Mouse (Mus musculus) spleen, adult 2 months (tissue): ENCODE results near the gene Ccdc162. TPM values are rescaled to one million over a fixed set of nuclear protein-coding genes. Genes with fewer than 3 reads are reported as not detected.

Experiments
- DNase-seq, 2 experiments: peaks; one replicate each; pipeline versions ENCODE4 v3.0.0 to v3.0.0-alpha.2; 2012 to 2021; ENCODE audit warnings: low spot score in 2 of 2, low read depth in 1 of 2
- H3K27ac ChIP-seq: fragments of 200-500 bp; 2 replicates; pipeline ENCODE4 v1.5.1; 2012; ENCODE audit warnings: low read length, inconsistent platforms; ENCODE audit not compliant: insufficient read depth
- H3K27me3 ChIP-seq: fragments of 200-500 bp; 2 replicates; pipeline ENCODE4 v1.6.1; 2012; ENCODE audit warnings: mild to moderate bottlenecking, moderate library complexity, low read length, inconsistent platforms; ENCODE audit not compliant: control insufficient read depth, insufficient read depth
- H3K36me3 ChIP-seq: fragments of 200-500 bp; 2 replicates; pipeline ENCODE4 v1.6.1; 2012; ENCODE audit warnings: mild to moderate bottlenecking, low read length, inconsistent platforms; ENCODE audit not compliant: control insufficient read depth, insufficient read depth
- H3K4me1 ChIP-seq: fragments of 200-500 bp; 2 replicates; pipeline ENCODE4 v1.6.1; 2011; ENCODE audit warnings: inconsistent platforms; ENCODE audit not compliant: control insufficient read depth, insufficient read depth, insufficient read length
- H3K4me3 ChIP-seq: fragments of 200-500 bp; 2 replicates; pipeline ENCODE4 v1.5.1; 2011; ENCODE audit warnings: mild to moderate bottlenecking, inconsistent platforms; ENCODE audit not compliant: insufficient read depth, insufficient read length; ENCODE audit errors: extremely low read depth
- CTCF ChIP-seq: fragments of 200-500 bp; IDR thresholded peaks from 2 replicates; pipeline ENCODE4 v1.5.1; 2011; ENCODE audit warnings: mild to moderate bottlenecking, inconsistent platforms; ENCODE audit not compliant: insufficient read depth, insufficient read length, insufficient replicate concordance; ENCODE audit errors: extremely low read depth
- POLR2A ChIP-seq: fragments of 200-500 bp; IDR thresholded peaks from 2 replicates; pipeline ENCODE4 v1.6.1; 2011; ENCODE audit warnings: low read depth, low read length, inconsistent platforms
- WGBS: fragments of 180-500 bp; shearing (Covaris S2); methylation state at CpG from one replicate; pipeline ENCODE4 v1.1.7; 2018; 5-methylcytosine and 5-hydroxymethylcytosine counted together
- polyA plus RNA-seq: library from polyadenylated mRNA; depleted of rRNA; stranded (reverse); fragments of >200 nt; gene quantifications from 2 replicates; pipeline ENCODE4 v1.2.3, GENCODE M21; 2012; rRNA removed

Ccdc162 gene
- polyA plus RNA-seq, 1 experiment = 0.41 TPM

- Histone ChIP-seq H3K27me3 (no peaks in the 10 kb centered on the region), H3K27ac (no peak overlapping the region), H3K4me3 (no peak overlapping the region), H3K36me3 (peaks cover 14% of the 10 kb centered on the region), H3K4me1 (no peaks in the 10 kb centered on the region; the same call in none of the 2 replicates)
- no peak for DNase-seq
- TF ChIP-seq POLR2A (no peak), CTCF (no peak)
- 26% methylated on average over 4 of the region's 4 CpGs for WGBS
These were observed 225.3 kb downstream of the Ccdc162 start for GRCm38 (mm10) chr10:41491111-41491510.

- peak overlapping the region; percentile 84; the same call in 1 of the 2 replicates for H3K4me3 ChIP-seq
- 2% methylated on average over 29 of the region's 29 CpGs for whole genome bisulfite sequencing
- H3K27me3 ChIP-seq = no peaks in the 10 kb centered on the region
- no peak for TF ChIP-seq CTCF
- TF ChIP-seq POLR2A = no peak
- H3K36me3 ChIP-seq = peaks cover 20% of the 10 kb centered on the region
- DNase-seq = no peak
- H3K4me1 ChIP-seq = no peaks in the 10 kb centered on the region; the same call in none of the 2 replicates
- no peak overlapping the region for H3K27ac ChIP-seq
These were observed 225.9 kb downstream of the Ccdc162 start for GRCm38 (mm10) chr10:41490518-41490873.

- peak; percentile 73 to 93 for DNase-seq
- peak within 1 kb of the TSS; percentile 44; the same call in 1 of the 2 replicates for H3K27ac ChIP-seq
- H3K36me3 ChIP-seq = peaks cover 26% of the 10 kb centered on the region
- H3K27me3 ChIP-seq = no peaks in the 10 kb centered on the region
- under 1% methylated on average over 49 of the region's 50 CpGs for WGBS
- H3K4me3 ChIP-seq = peak within 1 kb of the TSS; percentile 84
- H3K4me1 ChIP-seq = no peaks in the 10 kb centered on the region; the same call in none of the 2 replicates
- TF ChIP-seq CTCF (no peak), POLR2A (peak; percentile 11; the same call in 1 of the 2 replicates)
These were observed 226.5 kb downstream of the Ccdc162 start, which contains the start of the genes Smpd2 and Ppil6 for GRCm38 (mm10) chr10:41489708-41490517. TSS of gene Smpd2 (minus strand) at chr10:41490369. TSS of gene Ppil6 (plus strand) at chr10:41490439.

- no peaks in the 10 kb centered on the region for H3K27me3 ChIP-seq
- peaks cover 30% of the 10 kb centered on the region for H3K36me3 ChIP-seq
- TF ChIP-seq CTCF = no peak
- no peak for TF ChIP-seq POLR2A
- WGBS = 52% methylated on average over 8 of the region's 8 CpGs
- peak overlapping the region; percentile 19; the same call in 1 of the 2 replicates for H3K4me3 ChIP-seq
- no peak for DNase-seq
- no peak overlapping the region for H3K27ac ChIP-seq
- no peaks in the 10 kb centered on the region; the same call in none of the 2 replicates for H3K4me1 ChIP-seq
These were observed 227.1 kb downstream of the Ccdc162 start for GRCm38 (mm10) chr10:41489294-41489693.

GRCm38 (mm10) chr10:41488877-41489276, 227.6 kb downstream of the Ccdc162 start:
- WGBS = 30% methylated on average over 7 of the region's 7 CpGs
- Histone ChIP-seq H3K27ac (no peak overlapping the region), H3K27me3 (no peaks in the 10 kb centered on the region), H3K4me3 (peak overlapping the region; percentile 19; the same call in 1 of the 2 replicates), H3K4me1 (no peaks in the 10 kb centered on the region; the same call in none of the 2 replicates), H3K36me3 (peaks cover 34% of the 10 kb centered on the region)
- DNase-seq = no peak
- TF ChIP-seq POLR2A = no peak
- TF ChIP-seq CTCF = no peak

Other genes starting within 250 kb of the Ccdc162 start
- 130 and 143 TPM in 2 replicates for gene Mical1, start 240.3 kb downstream of the Ccdc162 start, polyA plus RNA-seq
- gene Smpd2, start 226.3 kb downstream of the Ccdc162 start, polyA plus RNA-seq = 35.6 and 36.3 TPM in 2 replicates
- gene Ppil6, start 226.2 kb downstream of the Ccdc162 start, polyA plus RNA-seq = 0.08 TPM in 1 of 2 replicates, not detected in the other
- 65.3 and 76.3 TPM in 2 replicates for gene Cd164, start 197.2 kb downstream of the Ccdc162 start, polyA plus RNA-seq
- 1.2 and 1.4 TPM in 2 replicates for gene Cep57l1, start 93.2 kb upstream of the Ccdc162 start, polyA plus RNA-seq
- gene Sesn1, start 93.3 kb upstream of the Ccdc162 start, polyA plus RNA-seq = 34.8 and 36.6 TPM in 2 replicates